Mouse (Mus musculus) embryonic facial prominence, embryonic 11.5 days (tissue): ENCODE results near the gene Tmtc2. TPM values are rescaled to one million over a fixed set of nuclear protein-coding genes. Genes with fewer than 3 reads are reported as not detected.

Experiments
- ATAC-seq: fragments of 200-750 bp; cut with Nextera tagmentation; replicated peaks from 2 replicates; pipeline ENCODE4 v1.8.0; 2017; ENCODE audit warnings: low read depth; ENCODE audit not compliant: insufficient number of reproducible peaks, low FRiP score, low TSS enrichment
- DNase-seq: peaks from one replicate; pipeline ENCODE4 v3.0.0-alpha.2; 2015; ENCODE audit warnings: low spot score
- H3K27ac ChIP-seq: fragments of 300-500 bp; sonication (generic); replicated peaks from 2 replicates; pipeline ENCODE4 v1.5.1; 2014; ENCODE audit warnings: mild to moderate bottlenecking, low read depth, low read length, control low read depth
- H3K27me3 ChIP-seq: fragments of 300-500 bp; sonication (generic); 2 replicates; pipeline ENCODE4 v1.6.1; 2014; ENCODE audit warnings: mild to moderate bottlenecking, low read length, moderate library complexity, mixed read lengths; ENCODE audit not compliant: control insufficient read depth, insufficient read depth
- H3K36me3 ChIP-seq: fragments of 300-500 bp; sonication (generic); replicated peaks from 2 replicates; pipeline ENCODE4 v1.6.1; 2014; ENCODE audit warnings: low read depth, mild to moderate bottlenecking, low read length, moderate library complexity, mixed read lengths; ENCODE audit not compliant: control insufficient read depth, insufficient read depth
- H3K4me1 ChIP-seq: fragments of 300-500 bp; sonication (generic); 2 replicates; pipeline ENCODE4 v1.6.1; 2014; ENCODE audit warnings: low read length, mixed read lengths; ENCODE audit not compliant: control insufficient read depth, insufficient read depth
- H3K4me2 ChIP-seq: fragments of 300-500 bp; sonication (generic); 2 replicates; pipeline ENCODE4 v1.6.1; 2014; ENCODE audit warnings: low read depth, mild to moderate bottlenecking, control low read depth, low read length, moderate library complexity
- H3K4me3 ChIP-seq: fragments of 300-500 bp; sonication (generic); 2 replicates; pipeline ENCODE4 v1.5.1; 2014; ENCODE audit warnings: low read depth, low read length, control low read depth
- H3K9ac ChIP-seq: fragments of 300-500 bp; sonication (generic); replicated peaks from 2 replicates; pipeline ENCODE4 v1.6.1; 2014; ENCODE audit warnings: mild to moderate bottlenecking, control low read depth, low read length
- H3K9me3 ChIP-seq: fragments of 300-500 bp; sonication (generic); replicated peaks from 2 replicates; pipeline ENCODE4 v1.6.1; 2016; ENCODE audit warnings: mild to moderate bottlenecking, low read length, inconsistent platforms, mixed read lengths; ENCODE audit not compliant: control insufficient read depth
- WGBS: fragments of 180-500 bp; shearing (Covaris S2); extraction: QIAGEN DNeasy Blood & Tissue Kit; methylation state at CpG from one replicate; pipeline ENCODE4 v1.1.7; 2014; 5-methylcytosine and 5-hydroxymethylcytosine counted together
- polyA plus RNA-seq: library from polyadenylated mRNA; unstranded; fragments of >200 nt; fragmentation: Nextera tagmentation; extraction: Ambion mirVana; gene quantifications from 2 replicates; pipeline ENCODE4 v1.2.1, GENCODE M21; 2014

Gene Tmtc2
- polyA plus RNA-seq, 1 experiment from 2014 or later, result 7.8 TPM

DNA sequence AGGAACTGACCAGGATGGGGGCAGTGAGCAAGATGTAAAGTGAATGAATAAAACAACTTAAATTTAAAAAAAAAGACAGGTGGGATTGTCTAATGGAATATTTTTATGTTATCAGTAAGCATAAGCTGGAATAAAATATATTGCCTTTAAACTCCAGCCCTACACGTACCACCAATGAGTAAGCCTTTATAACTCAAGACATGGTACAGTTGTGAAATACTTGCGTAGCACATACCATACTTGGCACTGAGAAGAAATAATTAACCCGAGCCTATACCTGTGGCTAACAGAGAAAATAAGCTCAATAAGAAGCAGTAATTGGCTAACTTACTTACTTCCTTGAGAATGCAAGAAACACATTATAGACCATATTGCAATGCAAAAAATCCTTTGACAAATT, 228.3 kb downstream of the Tmtc2 start:
- Histone ChIP-seq H3K27ac (no peak overlapping the region), H3K9ac (no peak overlapping the region), H3K4me2 (no peak overlapping the region), H3K27me3 (no peaks in the 10 kb centered on the region), H3K4me3 (no peak overlapping the region), H3K4me1 (no peaks in the 10 kb centered on the region), H3K9me3 (no peaks in the 10 kb centered on the region), H3K36me3 (no peaks in the 10 kb centered on the region)
- ATAC-seq, result no peak
- DNase-seq, result no peak
- 85% methylated on average over 3 of the region's 3 CpGs for WGBS

DNA sequence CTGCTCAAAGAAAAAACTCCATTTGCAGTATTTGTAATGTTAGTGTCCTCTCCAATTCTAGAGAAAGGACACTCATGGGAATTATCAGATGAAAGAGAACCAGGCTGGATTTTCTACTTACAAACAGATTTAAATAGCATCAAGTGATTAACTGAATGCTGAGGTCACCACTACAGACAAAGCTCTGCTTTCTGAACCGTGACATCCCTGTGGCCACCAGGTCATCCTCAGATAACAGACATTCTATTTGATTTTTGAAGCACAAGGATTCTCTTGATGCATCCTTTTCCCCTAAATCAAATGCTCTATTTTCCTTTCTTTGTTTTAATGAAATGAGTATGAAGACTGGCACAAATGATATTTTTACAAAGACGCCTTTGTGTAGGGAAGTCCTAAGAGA, 241.4 kb downstream of the Tmtc2 start:
- Histone ChIP-seq H3K27ac (no peak overlapping the region), H3K27me3 (no peaks in the 10 kb centered on the region), H3K4me2 (no peak overlapping the region), H3K4me1 (no peaks in the 10 kb centered on the region), H3K36me3 (no peaks in the 10 kb centered on the region), H3K4me3 (no peak overlapping the region), H3K9ac (no peak overlapping the region), H3K9me3 (no peaks in the 10 kb centered on the region)
- no peak for ATAC-seq
- 59% methylated on average over 2 of the region's 2 CpGs for WGBS
- no peak for DNase-seq

DNA sequence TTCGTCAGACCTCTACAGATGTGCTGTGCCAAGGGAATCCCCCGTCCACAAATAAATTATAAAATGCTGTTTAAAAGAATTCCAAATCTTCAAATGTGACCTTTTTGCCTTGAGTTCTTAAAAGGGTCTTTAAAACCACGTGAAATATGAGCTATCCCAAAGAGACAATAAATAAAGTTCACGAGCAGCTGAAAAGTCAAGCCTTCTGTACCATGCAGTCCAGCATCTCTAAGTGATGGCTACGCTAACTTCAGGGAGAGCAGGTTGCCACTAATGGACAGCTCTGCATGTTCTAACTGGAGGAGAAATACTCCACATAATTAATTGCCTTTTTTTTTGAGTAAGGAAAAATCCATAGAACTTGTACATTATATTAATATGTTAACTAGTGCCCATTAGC, 243.9 kb downstream of the Tmtc2 start:
- Histone ChIP-seq H3K4me1 (no peaks in the 10 kb centered on the region), H3K9me3 (no peaks in the 10 kb centered on the region), H3K4me2 (no peak overlapping the region), H3K4me3 (no peak overlapping the region), H3K27me3 (no peaks in the 10 kb centered on the region), H3K27ac (no peak overlapping the region), H3K36me3 (no peaks in the 10 kb centered on the region), H3K9ac (no peak overlapping the region)
- no peak for DNase-seq
- no peak for ATAC-seq
- WGBS, result 59% methylated on average over 5 of the region's 5 CpGs

DNA sequence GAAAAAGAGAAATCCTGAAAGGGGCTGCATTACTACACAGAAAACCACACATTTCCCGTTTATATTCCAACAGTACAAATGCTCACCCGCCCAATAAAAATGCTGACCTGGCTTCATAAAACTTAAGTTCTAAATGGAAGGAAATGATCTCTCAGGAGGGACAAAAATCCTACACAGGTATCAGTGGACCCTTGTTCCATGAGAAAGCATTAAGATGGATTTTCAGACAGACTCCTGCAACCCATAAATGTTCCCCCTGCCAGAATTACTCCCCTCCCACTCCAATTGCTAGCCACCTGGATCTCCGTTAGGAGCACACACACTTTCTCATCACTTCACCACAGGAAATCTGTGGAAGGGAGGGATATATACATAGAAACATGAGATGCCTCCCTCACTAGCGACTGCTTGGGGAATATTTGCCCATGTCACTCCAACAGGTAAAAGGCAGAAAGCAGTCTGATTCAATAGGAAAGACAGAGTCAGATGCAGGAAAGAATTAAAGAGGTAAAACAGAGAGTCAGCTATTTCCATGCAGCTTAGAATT, 250.5 kb downstream of the Tmtc2 start:
- WGBS, result 66% methylated on average over 4 of the region's 4 CpGs
- no peaks in the 10 kb centered on the region for H3K4me1 ChIP-seq
- H3K4me3 ChIP-seq, result no peak overlapping the region
- H3K9me3 ChIP-seq, result no peaks in the 10 kb centered on the region
- no peak overlapping the region for H3K9ac ChIP-seq
- no peaks in the 10 kb centered on the region for H3K27me3 ChIP-seq
- no peak overlapping the region for H3K27ac ChIP-seq
- ATAC-seq, result no peak
- DNase-seq, result no peak
- H3K4me2 ChIP-seq, result no peak overlapping the region
- H3K36me3 ChIP-seq, result peaks cover 3% of the 10 kb centered on the region

DNA sequence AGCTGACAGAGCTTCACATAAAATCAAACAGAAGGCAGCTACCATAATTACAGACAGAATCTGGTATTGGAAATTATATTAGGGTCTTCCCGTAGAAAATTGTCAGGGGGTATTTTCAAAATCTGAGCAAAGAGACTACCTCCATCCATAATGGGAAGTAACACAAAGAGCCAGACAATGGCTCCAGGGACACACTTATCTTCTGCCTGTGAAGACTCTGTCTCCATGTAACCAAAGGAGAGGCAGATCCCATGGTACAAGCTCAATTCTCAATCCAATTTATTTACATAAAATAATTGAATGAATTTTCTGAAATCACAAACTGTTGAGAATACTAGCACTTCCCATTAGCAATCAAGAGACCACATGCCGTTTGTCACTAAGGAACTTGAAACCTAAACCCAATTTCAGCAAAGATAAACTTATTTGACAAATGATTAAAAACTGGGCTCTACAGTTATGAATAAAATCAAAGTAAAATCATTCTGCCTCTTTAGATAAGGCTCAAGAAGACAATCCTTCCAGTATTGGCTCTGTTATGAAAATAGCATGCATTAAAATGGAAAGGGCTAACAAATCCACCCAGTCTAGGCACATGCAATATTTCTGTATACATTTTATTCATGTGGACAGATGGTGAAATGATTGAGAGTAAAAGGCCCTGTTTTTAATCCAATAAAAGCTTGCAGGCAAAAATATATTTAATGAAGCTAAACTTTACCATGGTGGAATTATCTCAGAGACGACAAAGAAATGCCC, 254.8 kb downstream of the Tmtc2 start:
- ATAC-seq, result no peak

DNA sequence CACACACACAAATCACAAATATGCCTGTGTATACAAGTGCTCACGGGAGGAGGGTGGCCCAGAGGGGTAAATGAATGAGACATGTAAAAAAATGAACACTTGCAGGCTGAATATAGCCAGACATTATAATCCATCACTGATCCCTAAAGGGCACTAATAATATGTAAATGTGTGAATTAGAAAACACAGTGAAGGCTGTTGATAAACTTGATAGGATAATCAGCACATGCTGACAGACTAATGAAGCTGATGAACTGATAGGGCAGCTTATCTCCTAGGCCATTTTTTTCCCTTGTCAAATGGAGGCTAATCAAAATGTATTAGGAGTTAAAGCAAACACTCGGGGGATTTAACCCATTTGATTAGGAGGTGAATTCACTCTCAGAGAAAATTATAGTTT, 255.4 kb downstream of the Tmtc2 start:
- Histone ChIP-seq H3K4me2 (no peak overlapping the region), H3K4me3 (no peak overlapping the region), H3K27me3 (no peaks in the 10 kb centered on the region), H3K36me3 (peaks cover 3% of the 10 kb centered on the region), H3K9ac (no peak overlapping the region), H3K4me1 (no peaks in the 10 kb centered on the region), H3K27ac (no peak overlapping the region), H3K9me3 (no peaks in the 10 kb centered on the region)
- WGBS, result 52% methylated on average over 2 of the region's 2 CpGs
- ATAC-seq (no peak), DNase-seq (no peak)

More for the DNA sequence above, 254.8 kb downstream of the Tmtc2 start:
- Histone ChIP-seq H3K36me3 (peaks cover 3% of the 10 kb centered on the region), H3K27me3 (no peaks in the 10 kb centered on the region), H3K4me2 (no peak overlapping the region), H3K4me3 (no peak overlapping the region), H3K9me3 (no peaks in the 10 kb centered on the region), H3K27ac (no peak overlapping the region), H3K4me1 (no peaks in the 10 kb centered on the region), H3K9ac (no peak overlapping the region)
- DNase-seq, result no peak
- 64% methylated on average over 3 of the region's 3 CpGs for WGBS

DNA sequence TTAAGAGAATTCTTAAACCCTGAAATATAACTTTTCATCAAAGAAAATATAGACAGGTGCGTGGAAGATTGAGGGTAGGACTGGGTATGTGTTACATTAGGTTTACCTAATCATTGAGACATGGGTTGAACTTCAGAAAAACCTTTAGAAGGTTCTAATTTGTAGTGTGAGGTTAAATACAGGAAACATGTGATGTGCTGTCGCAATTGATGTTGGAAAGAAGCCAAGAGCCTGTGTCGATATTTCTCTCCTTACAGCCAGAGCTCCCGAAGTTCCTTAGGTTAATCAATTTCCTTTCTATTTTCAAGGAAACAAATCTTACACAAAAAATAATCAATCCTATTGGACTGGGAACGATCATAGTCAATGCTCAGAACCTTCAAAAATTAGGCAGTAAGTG, 261.3 kb downstream of the Tmtc2 start:
- WGBS, result 62% methylated on average over 5 of the region's 5 CpGs
- Histone ChIP-seq H3K27me3 (no peaks in the 10 kb centered on the region), H3K9me3 (no peaks in the 10 kb centered on the region), H3K36me3 (no peaks in the 10 kb centered on the region), H3K9ac (no peak overlapping the region), H3K4me3 (no peak overlapping the region), H3K4me2 (no peak overlapping the region), H3K27ac (no peak overlapping the region), H3K4me1 (no peaks in the 10 kb centered on the region)
- ATAC-seq (no peak), DNase-seq (no peak)

DNA sequence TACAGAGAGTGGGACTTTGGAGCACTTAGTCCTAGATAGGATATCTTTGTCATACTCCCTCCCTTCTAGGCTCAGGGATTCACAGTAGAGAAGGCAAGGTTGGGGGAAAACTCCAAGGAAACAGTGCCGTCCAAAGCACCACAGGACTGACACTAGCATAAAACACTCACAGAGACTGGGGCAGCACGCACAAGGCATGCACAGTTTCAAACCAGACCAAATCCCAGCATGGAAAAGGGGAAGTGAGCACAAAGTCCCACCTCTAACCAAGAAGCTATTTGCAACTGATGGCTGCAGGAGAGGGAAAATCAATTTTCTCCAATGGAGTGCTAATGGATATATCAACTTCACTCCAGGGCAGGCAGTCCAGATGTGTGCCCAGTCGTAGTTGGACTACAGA, 276.7 kb downstream of the Tmtc2 start:
- no peak for DNase-seq
- Histone ChIP-seq H3K4me3 (no peak overlapping the region), H3K4me2 (no peak overlapping the region), H3K4me1 (no peaks in the 10 kb centered on the region), H3K9me3 (no peaks in the 10 kb centered on the region), H3K9ac (no peak overlapping the region), H3K36me3 (no peaks in the 10 kb centered on the region), H3K27ac (no peak overlapping the region), H3K27me3 (no peaks in the 10 kb centered on the region)
- ATAC-seq, result no peak
- WGBS, result 60% methylated on average over 3 of the region's 3 CpGs
